Mouse (Mus musculus): Measurements from ENCODE around the gene Olfr982.

Gene Olfr982

DNA sequence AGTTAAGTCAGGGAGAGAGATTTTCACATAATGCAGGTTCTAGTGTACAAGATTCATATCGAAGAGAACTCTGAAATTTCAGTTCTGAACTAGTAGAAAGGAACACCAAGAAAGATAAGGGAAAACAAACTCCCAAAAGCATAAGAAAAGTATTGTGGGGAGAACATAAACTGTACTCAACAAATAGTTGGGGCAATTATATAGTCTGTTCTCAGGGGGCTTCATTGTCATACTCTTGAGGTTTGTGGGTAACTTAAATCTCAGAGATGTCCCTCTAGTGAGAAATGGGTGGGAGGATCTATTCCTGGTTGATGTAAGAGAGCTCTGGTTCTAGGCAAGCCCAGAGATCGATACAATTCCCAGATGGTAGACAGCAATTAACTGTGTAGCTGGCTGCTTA lies at the start of gene Olfr982:
Gene Olfr982 (plus strand): TSS at position 301 of the 400 bp plus-strand sequence.
- DNase-seq (ENCODE audit: low read depth, low spot score) = no peak

DNA sequence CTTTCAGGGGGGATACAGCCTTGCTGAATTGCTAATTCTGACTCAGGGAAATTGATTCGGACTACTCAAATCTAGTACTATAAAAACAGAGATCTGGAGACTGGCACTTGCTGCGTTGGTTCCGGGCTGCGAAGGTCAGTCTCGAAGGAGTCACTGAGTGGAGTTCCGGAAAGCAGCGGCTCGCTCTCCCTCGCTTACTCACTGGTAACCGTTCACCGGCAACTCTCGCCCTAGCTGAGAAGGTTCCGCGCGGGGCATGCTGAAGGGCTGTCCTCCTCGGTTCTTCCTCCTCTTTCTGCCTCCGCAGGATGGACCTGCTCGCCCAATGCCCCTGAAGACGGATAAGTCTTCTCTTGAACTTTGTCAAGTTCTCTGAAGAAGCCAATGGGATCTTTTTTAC lies 23.5 kb upstream of the Olfr982 start:
- no peak for DNase-seq (ENCODE audit: low read depth, low spot score)

DNA sequence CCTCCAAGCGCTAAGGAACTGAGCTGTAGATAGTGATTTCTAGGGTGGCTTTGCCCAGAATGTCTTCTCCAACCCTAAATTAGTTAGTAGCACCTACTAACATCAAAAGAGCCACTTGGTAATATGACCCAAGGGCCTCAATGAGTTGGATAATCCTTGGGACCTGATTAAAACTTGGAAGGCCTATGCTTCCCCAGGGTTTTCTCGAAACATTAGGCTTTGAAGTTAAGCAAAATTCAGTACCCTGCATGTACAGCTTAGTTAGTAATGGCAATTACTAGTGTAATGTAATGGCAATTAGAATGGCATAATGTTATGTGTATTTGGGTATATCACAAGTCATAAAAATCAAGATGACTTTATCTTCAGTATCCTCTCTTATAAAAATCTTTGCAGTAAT lies 19.9 kb downstream of the Olfr982 start, which contains the start of gene Olfr983:
Gene Olfr983 (minus strand): TSS at position 101 of the 400 bp plus-strand sequence.
- no peak for DNase-seq (ENCODE audit: low read depth, low spot score)

DNA sequence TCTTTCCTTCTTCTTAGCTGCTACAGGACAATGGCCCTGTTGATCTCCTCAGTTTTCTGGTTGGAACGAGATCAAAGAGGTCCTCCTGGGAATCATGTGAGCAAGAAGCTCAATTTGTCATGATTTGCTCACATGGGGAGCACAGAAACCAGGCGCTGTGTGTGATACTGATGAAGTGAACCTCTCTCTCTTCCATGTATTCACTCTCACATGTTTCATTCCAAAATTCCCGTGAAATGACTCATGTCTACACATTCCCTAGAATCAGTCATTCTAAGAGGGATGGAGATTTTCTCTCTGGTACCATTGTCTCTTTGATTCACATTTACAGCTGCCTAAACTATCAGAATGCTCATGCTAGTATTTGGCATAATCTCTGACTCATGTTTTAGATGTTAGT lies 21.1 kb downstream of the Olfr982 start:
- no peak for DNase-seq (ENCODE audit: low read depth, low spot score)

DNA sequence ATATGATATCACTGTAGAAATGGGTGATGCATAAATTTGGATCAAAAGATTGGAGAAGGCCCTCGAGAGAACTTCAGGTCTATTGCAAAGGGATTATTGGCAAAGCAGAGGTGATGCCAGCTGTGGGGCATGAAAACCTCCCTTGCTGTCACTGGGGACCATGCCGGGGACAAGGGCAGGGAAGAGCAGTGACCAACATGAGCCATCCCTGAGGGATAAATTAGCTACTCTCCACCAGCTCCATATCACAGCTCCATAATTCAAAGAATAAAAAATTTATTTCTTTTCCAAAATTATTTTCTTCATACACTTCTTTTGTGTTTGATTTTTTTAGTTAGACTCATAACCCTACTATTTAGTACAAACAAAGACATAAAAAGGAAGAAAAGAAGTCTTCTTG lies 40.5 kb downstream of the Olfr982 start, which contains the start of gene Olfr984:
Gene Olfr984 (minus strand): TSS at position 101 of the 400 bp plus-strand sequence.
- DNase-seq (ENCODE audit: low read depth, low spot score) = no peak

DNA sequence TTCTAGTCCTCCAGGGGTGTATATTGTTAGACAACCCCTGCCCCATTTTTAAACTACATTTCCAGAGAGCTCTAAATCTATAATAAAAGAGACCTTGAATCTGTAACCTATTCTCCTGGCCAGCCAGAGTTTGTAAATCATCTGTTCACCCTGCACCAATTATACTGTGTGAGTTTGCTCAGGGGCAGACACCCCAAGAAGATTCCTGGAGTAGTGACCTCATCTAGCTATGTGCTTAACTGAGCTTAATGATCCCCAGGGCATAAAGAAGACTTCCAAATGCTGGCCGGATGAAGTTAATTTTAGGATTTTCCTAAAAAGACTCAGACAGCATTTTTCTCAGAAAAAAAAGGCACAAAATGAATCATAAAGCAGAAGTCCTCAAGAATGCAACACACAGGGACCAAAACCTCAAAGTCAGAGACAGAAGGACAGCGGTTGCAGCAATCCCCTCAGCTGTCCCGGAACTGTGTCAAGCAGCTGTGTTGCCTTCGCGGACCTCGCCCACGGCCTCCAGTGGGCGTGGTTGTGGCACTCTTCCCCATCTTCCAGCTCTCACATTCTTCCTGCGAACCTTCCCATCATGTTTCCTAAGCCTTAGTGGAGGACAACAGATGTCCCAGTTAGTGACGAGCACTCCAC lies 43.1 kb downstream of the Olfr982 start:
- DNase-seq (ENCODE audit: low read depth, low spot score) = no peak

DNA sequence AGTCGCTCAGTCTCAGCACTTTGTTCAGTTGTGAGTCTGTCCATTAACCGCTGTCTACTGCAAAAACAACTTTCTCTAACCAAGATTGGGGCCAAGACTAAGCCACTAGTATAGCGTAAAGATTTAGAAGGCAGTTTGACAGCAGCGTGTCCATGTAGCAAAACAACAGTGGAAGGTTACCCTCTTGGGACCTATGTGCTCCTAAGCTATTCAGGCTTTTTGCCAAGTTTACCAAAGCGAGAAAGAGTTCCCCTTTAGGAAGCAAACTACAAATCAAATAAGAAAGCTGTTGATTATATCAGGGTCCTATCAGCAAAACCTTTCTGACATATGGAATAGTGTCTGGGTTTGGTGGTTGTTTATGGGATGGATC lies 43.6 kb downstream of the Olfr982 start:
- DNase-seq (ENCODE audit: low read depth, low spot score) = no peak
